Mouse (Mus musculus): ENCODE measurements around the gene Eif4e.

- TF ChIP-seq POLR2A (IDR thresholded peaks at IDR 0.05; ENCODE audit: insufficient read depth, low read depth, low read length): no peak
- TF ChIP-seq CTCF (IDR thresholded peaks at IDR 0.05; ENCODE audit: insufficient read depth, low read depth, low read length): no peak
These were observed 1.8 kb downstream of the Eif4e start for GRCm38 (mm10) chr3:138527667-138528231.

All from olfactory bulb, adult 2 months (tissue).